Mouse (Mus musculus) cortical plate, adult 2 months (tissue): Measurements from ENCODE around the gene Tax1bp1.

Experiments used
- CTCF ChIP-seq: fragments of 200-500 bp; IDR thresholded peaks from 2 replicates; pipeline ENCODE4 v1.5.1; 2011; ENCODE audit warnings: mild to moderate bottlenecking, control low read depth, low read length; ENCODE audit not compliant: insufficient read depth; ENCODE audit errors: extremely low read depth
- POLR2A ChIP-seq: fragments of 200-500 bp; IDR thresholded peaks from 2 replicates; pipeline ENCODE4 v1.6.1; 2011; ENCODE audit warnings: mild to moderate bottlenecking, low read length, control low read depth; ENCODE audit not compliant: insufficient read depth; ENCODE audit errors: extremely low read depth

- TF ChIP-seq CTCF (no peak), POLR2A (no peak)
Measured at GRCm38 (mm10) chr6:52796035-52796598, 82.6 kb downstream of the Tax1bp1 start.
